Mouse (Mus musculus): ENCODE measurements around the gene Eea1.

- TF ChIP-seq ZMIZ1 (IDR thresholded peaks at IDR 0.05; ENCODE audit: low read depth, low read length) (no peak), EP300 (IDR thresholded peaks at IDR 0.05; ENCODE audit: low read depth in 1 of 2, low read length in 2 of 2) (no peak), TCF12 (IDR thresholded peaks at IDR 0.05; ENCODE audit: low read depth, low read length) (no peak), HCFC1 (IDR thresholded peaks at IDR 0.05; ENCODE audit: low read depth, low read length) (no peak), CHD2 (IDR thresholded peaks at IDR 0.05; ENCODE audit: low read length) (no peak), MAFK (IDR thresholded peaks at IDR 0.05; ENCODE audit: borderline replicate concordance, low read depth, low read length) (no peak), POLR2AphosphoS5 (IDR thresholded peaks at IDR 0.05; ENCODE audit: borderline replicate concordance, low read depth, low read length) (no peak), KAT2A (conservative IDR thresholded peaks at IDR 0.05; ENCODE audit: low read depth, low read length) (no peak), CTCF (IDR thresholded peaks at IDR 0.05 in 2 of 3, conservative IDR thresholded peaks at IDR 0.05 in 1 of 3; ENCODE audit: control insufficient read depth in 1 of 3, insufficient read depth in 1 of 3, low read depth in 2 of 3, low read length in 3 of 3, poor library complexity in 1 of 3, severe bottlenecking in 1 of 3) (no peak), TAL1 (IDR thresholded peaks at IDR 0.05; ENCODE audit: low read length) (no peak), MXI1 (IDR thresholded peaks at IDR 0.05; ENCODE audit: low read depth, low read length) (no peak)
Measured at GRCm38 (mm10) chr10:96067347-96067746, 126.9 kb downstream of the Eea1 start.
